Mouse (Mus musculus) Patski (cell line): ENCODE measurements at regions not wholly inside any gene's neighbourhood (a gene's known extent, or its start where the extent isn't known, plus 50 kb on each side); places are given as distances from the start of the nearest gene placed in this dataset.
A peak's percentile ranks its signal among the peaks of the same experiment; 100 is the strongest.

ENCODE experiments used
- ATAC-seq: fragments of 100-300 bp; one replicate; pipeline ENCODE4 v1.8.0; 2021
- CTCF ChIA-PET: fragments of 350-600 bp; sonication (Branson Sonifier 250); formaldehyde crosslinking; loops from one replicate; lab custom pipeline; 2022; ENCODE audit warnings: inconsistent platforms; lab: Charles Lee
- POLR2A ChIA-PET: fragments of 350-600 bp; sonication (Branson Sonifier 250); formaldehyde crosslinking; loops from one replicate; lab custom pipeline; 2022; ENCODE audit warnings: antibody characterized with exemption, inconsistent platforms; lab: Charles Lee
- DNase-seq: peaks from one replicate; pipeline ENCODE4 v3.0.0-alpha.2; 2011; ENCODE audit warnings: low read depth, low spot score
- H3K27me3 ChIP-seq: fragments of 371-371 bp; one replicate; pipeline ENCODE4 v1.5.1; 2021
- CTCF ChIP-seq: fragments of 100-300 bp; IDR thresholded peaks from one replicate; pipeline ENCODE4 v1.5.1; 2021
- in situ Hi-C: fragments of 300-500 bp; cut with MboI; formaldehyde crosslinking; loops from 3 replicates; pipeline ENCODE4 v1.11.1; 2018; ENCODE audit warnings: low pct_unique_long_range_greater_than_20kb, mixed read lengths

GRCm38 (mm10) chr8:56476158-56476557 is 74.7 kb downstream of the Cep44 start:
- ChIA-PET CTCF (no interaction called here), POLR2A (no interaction called here)
- DNase-seq, result no peak
- in situ Hi-C loops, result loop anchor here (25.0 kb wide), 3 partner anchors 939 to 1964 kb away; no protein-coding TSS in a partner anchor
- no peak for TF ChIP-seq CTCF
- H3K27me3 ChIP-seq, result peaks cover 8% of the 10 kb centered on the region
- no peak for ATAC-seq

GRCm38 (mm10) chr8:56475138-56475537 is 75.7 kb downstream of the Cep44 start:
- CTCF ChIA-PET, result no interaction called here
- H3K27me3 ChIP-seq, result peaks cover 8% of the 10 kb centered on the region
- POLR2A ChIA-PET, result no interaction called here
- in situ Hi-C loops, result loop anchor here (25.0 kb wide), 3 partner anchors 938 to 1963 kb away; no protein-coding TSS in a partner anchor
- DNase-seq (no peak), ATAC-seq (no peak)
- TF ChIP-seq CTCF, result no peak

- ChIA-PET POLR2A (no interaction called here), CTCF (no interaction called here)
- no peak for DNase-seq
- no peak for ATAC-seq
- peaks cover 8% of the 10 kb centered on the region for H3K27me3 ChIP-seq
- in situ Hi-C loops, result no loop called here
- no peak for TF ChIP-seq CTCF
These were observed 76.5 kb downstream of the Cep44 start for GRCm38 (mm10) chr8:56474335-56474734.

DNA sequence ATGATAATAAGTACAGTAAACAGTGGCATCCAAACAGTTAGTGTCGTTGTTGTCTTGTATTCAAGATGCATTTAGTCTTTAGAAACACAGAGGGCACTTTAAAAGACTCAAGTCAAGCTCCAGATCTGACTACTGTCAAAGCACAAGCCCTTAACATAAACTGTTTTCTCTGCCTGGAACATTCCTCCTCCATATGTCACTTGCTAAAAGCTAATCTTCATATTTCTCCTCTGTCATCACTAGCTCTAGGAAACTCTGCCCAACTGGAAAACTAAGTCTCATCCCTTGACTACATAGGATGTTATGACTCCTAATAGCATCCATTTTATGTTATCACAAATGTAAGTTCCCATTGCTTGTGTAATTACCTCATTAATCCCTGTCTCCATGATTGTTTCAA is 85.8 kb downstream of the Cep44 start:
- no peak for TF ChIP-seq CTCF
- ATAC-seq (no peak), DNase-seq (no peak)
- CTCF ChIA-PET, result interaction anchor here (1.2 kb wide), 1 partner anchor 9 kb away, joined by 3 read pairs; no protein-coding TSS in a partner anchor
- in situ Hi-C loops, result no loop called here
- H3K27me3 ChIP-seq, result no peaks in the 10 kb centered on the region
- POLR2A ChIA-PET, result no interaction called here

DNA sequence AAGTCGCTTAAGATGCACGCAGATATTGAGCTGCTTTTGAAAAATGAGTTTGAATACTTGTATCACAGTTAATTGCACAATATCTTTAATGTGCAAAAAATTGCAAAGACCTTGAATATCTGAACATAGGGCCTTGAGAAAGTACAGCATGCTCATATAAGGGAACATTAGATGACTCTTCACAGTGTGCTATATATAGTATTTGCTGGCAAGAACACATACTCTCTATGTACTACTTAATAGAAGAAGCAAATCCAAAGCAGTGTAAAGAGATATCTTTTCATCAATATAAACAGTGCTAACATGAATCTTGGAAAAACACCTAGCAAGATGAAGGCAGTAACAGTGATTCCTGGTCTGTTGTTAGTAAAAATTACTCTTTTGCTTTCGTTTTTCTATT is 99.9 kb downstream of the Cep44 start:
- ChIA-PET CTCF (no interaction called here), POLR2A (no interaction called here)
- H3K27me3 ChIP-seq, result no peaks in the 10 kb centered on the region
- ATAC-seq (no peak), DNase-seq (no peak)
- in situ Hi-C loops, result no loop called here
- TF ChIP-seq CTCF, result no peak

- H3K27me3 ChIP-seq, result no peaks in the 10 kb centered on the region
- no peak for TF ChIP-seq CTCF
- ChIA-PET CTCF (no interaction called here), POLR2A (interaction anchor here (0.7 kb wide), 1 partner anchor 424 kb away, joined by 3 read pairs; no protein-coding TSS in a partner anchor)
- ATAC-seq, result no peak
- no peak for DNase-seq
- in situ Hi-C loops, result no loop called here
These were observed 107.2 kb downstream of the Cep44 start for GRCm38 (mm10) chr8:56443676-56444075.

DNA sequence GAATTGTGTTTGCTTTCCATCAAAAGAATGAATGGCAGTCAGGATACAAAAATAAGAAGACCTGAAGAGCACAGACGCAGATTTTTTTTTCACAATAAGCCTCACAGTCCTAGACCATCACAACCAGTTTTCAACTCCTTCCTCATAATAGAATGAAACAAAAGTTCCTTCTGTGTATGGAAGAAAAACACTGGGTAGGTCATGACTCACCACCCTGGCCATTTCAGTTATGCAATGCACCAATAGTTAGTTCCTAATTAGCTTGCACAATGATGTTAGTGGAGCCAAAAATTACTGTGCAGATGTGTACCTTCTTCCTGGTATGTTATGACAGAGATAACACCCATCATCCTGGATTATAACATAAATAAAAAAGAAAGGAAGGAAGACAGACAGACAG is 111.4 kb downstream of the Cep44 start:
- ChIA-PET CTCF (no interaction called here), POLR2A (no interaction called here)
- TF ChIP-seq CTCF, result no peak
- in situ Hi-C loops, result no loop called here
- ATAC-seq (peak; percentile 51), DNase-seq (peak; percentile 7)
- no peaks in the 10 kb centered on the region for H3K27me3 ChIP-seq

DNA sequence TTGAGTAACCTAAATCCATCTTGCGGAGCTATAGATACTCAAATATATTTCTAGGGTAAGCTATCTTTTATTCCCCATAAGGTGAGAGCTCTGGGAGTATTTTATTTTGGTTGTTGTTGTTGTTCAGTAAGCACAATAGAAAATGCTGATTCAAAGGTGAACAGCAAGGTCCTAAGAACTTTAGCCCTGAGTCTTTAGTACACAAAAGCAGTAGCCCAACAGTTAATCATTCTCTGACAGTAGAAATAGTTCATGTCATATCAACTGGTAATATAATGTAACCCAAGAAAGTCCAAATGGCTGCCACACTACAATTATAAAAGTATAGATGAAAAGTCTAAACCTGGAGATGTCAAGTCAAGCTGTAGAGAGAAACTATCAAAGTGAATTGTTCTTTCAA is 116.0 kb downstream of the Cep44 start:
- H3K27me3 ChIP-seq, result no peaks in the 10 kb centered on the region
- ChIA-PET CTCF (interaction anchor here (0.8 to 0.9 kb wide), 2 partner anchors 22 to 65 kb away, joined by 3 read pairs; no protein-coding TSS in a partner anchor), POLR2A (no interaction called here)
- no peak for DNase-seq
- ATAC-seq, result no peak
- in situ Hi-C loops, result no loop called here
- no peak for TF ChIP-seq CTCF

DNA sequence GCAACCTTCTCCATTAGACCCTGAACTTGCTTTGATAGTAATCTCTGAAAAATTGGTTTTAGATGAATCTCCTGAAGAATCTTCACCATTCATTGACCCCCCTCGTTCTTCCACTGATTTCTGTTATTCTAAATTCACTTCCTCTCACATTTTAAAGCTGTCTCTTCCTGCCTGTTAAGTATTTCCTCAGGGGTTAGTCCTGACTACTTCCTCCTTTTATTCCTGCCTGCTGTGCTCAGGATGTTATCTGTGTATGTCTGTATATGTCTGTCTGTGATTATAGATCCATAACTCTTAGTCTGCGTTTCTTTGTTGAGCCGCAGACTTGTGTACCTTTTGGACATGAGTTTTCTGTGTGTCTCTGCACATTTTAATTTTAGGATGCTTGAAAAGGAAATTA is 117.6 kb downstream of the Hpgd start:
- in situ Hi-C loops, result no loop called here
- H3K27me3 ChIP-seq, result no peaks in the 10 kb centered on the region
- DNase-seq, result no peak
- ChIA-PET POLR2A (no interaction called here), CTCF (no interaction called here)
- TF ChIP-seq CTCF, result no peak
- ATAC-seq, result no peak

GRCm38 (mm10) chr8:56410412-56410811 is 116.0 kb downstream of the Hpgd start:
- ATAC-seq (no peak), DNase-seq (no peak)
- in situ Hi-C loops, result no loop called here
- ChIA-PET CTCF (no interaction called here), POLR2A (no interaction called here)
- no peak for TF ChIP-seq CTCF
- no peaks in the 10 kb centered on the region for H3K27me3 ChIP-seq

DNA sequence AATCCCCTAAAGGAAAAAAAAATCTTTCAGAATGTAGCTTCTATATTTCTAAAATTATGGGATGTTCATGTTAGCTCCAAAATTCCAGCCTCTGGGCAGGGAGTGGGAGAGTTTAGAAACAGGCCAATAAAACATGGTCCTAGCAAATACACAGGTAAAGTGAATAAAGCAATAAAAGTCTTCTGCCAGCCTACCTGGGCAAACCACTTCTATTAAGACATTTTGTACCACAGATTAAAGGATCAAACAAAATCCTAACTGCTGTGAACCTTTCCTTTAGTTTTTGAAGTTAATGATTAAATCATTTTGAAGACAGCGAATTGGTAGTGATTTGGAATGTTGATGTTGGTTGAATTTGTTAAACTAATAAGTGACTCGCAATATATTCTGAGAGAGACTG is 112.9 kb downstream of the Hpgd start:
- H3K27me3 ChIP-seq, result no peaks in the 10 kb centered on the region
- TF ChIP-seq CTCF, result no peak
- DNase-seq, result no peak
- ChIA-PET CTCF (no interaction called here), POLR2A (no interaction called here)
- in situ Hi-C loops, result no loop called here
- no peak for ATAC-seq

DNA sequence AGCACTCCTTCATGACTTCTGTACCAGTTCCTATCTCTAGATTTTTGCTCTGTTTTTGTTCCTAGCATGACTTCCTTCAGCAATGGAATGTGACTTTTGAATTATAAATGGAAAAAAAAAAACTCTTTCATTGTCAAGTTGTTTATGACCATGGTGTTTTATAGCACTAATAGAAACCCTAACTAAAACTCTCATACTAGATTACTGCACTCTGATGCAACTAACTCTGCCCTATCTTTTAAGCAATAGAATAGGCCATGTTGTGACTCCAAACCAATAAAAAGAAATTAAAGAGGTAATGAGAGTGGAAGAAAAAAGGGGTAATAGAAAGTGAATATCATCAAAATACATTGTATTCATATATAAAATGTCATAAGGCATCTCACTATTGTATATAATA is 111.9 kb downstream of the Hpgd start:
- TF ChIP-seq CTCF, result no peak
- ATAC-seq, result no peak
- DNase-seq, result no peak
- ChIA-PET POLR2A (no interaction called here), CTCF (no interaction called here)
- in situ Hi-C loops, result no loop called here
- no peaks in the 10 kb centered on the region for H3K27me3 ChIP-seq
